Mouse (Mus musculus): ENCODE measurements around the gene Galntl6.

GRCm38 (mm10) chr8:58597834-58598233 is 314.6 kb downstream of the Galntl6 start:
- TF ChIP-seq POLR2A (IDR thresholded peaks at IDR 0.05; ENCODE audit: low read depth, low read length) (no peak), CTCF (IDR thresholded peaks at IDR 0.05; ENCODE audit: extremely low read depth, insufficient read depth, insufficient read length, insufficient replicate concordance) (no peak)
